Mouse (Mus musculus) cerebellum, postnatal 14 days (tissue): ENCODE results near the gene Psma5.
A peak's percentile ranks its signal among the peaks of the same experiment; 100 is the strongest.
"Not testable (repeated sequence)": the region's sequence is repeated elsewhere in the genome, so short reads cannot be mapped to it uniquely, and the experiment has no call there.

Experiments used
- DNase-seq, 2 experiments: peaks; one replicate each; pipeline ENCODE4 v3.0.0; 2021; ENCODE audit warnings: mixed read lengths in 2 of 2

Psma5 gene

DNA sequence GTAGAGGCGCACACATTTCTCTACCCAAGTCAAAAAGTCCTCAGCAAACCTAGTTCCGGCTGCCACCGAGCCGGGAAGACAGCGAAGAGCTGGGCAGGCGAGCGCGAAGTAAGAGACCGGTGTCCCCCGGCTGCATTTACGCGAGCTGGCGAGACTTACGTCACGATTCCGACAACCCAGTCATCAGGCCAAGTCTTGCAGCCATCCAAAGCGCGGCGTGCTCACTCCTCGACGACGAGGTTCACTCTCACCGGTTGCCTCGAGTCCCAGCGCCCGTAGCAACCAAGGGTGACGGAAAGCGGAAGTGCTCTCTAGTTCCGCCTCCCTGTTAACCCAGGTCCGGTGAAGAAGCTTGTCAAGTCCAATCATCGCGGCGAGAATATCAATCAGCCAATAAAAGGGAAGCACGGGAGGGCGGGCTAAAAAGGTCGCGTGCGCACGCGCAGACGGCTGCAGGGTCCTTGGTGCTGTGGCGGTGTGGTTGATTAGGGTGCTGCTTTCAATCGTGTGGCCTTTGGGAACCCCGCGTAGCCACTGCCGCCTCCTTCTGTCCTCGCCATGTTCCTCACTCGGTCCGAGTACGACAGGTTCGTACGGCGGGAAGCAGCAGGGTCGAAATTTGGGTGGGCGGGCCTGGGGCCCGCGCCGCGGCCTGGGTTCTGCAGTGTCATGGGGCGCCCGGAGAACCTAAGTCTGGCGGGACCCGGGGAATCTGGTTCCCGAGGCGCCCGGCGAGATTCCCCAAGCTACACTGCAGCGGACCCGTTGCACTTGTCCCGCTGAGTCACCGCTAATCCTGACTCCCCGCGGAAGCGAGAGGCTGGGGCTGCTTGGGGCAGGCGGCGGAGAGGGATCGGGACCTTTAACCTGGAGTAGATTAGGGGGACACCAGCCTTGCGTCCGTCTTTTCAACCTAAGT, at the start of gene Psma5:
Gene Psma5 (plus strand): TSS at position 208 of the 919 bp plus-strand sequence.
- peak; percentile 97 for DNase-seq

DNA sequence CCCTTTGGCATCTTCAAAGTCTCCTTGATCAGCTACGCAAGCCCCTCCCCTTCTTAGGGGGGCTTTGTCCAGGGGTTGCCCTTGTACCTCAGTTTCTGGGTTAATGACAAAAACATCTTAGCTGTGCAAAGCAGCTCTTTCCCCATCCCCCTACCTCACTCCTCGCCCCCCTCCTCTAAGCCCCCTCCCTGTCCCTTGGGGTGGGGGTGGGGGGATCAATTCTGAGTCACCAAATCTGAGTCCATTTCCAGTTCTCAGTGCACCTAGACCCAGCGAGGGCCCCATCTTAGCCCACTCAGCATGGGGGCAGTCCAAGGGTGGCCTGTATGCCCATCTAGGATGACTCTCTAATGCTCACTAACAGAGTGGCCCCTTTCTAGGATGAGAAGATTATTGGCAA, 47.7 kb upstream of the Psma5 start:
- peak in 1 of 2 experiments; percentile 30 for DNase-seq

DNA sequence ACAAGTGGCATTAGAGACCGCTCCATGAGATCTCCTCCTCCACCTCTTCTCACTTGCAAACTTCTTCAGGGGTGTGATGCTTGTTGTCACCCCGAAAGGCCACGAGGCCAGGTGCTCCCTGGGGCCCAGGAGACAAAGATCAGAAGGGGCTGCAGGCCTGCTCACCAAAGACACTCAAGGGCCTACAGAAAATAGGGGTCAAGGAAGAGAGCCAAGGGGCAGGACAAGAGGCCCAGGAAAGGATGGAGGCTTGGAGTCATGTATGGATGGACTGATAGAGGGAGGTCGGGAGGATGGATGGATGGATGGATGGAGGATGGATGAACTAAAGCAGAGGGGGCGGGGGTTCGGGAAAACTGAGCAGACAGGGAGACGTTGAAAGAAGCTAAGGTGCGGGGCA, 47.2 kb upstream of the Psma5 start:
- DNase-seq = peak; percentile 49 to 60

DNA sequence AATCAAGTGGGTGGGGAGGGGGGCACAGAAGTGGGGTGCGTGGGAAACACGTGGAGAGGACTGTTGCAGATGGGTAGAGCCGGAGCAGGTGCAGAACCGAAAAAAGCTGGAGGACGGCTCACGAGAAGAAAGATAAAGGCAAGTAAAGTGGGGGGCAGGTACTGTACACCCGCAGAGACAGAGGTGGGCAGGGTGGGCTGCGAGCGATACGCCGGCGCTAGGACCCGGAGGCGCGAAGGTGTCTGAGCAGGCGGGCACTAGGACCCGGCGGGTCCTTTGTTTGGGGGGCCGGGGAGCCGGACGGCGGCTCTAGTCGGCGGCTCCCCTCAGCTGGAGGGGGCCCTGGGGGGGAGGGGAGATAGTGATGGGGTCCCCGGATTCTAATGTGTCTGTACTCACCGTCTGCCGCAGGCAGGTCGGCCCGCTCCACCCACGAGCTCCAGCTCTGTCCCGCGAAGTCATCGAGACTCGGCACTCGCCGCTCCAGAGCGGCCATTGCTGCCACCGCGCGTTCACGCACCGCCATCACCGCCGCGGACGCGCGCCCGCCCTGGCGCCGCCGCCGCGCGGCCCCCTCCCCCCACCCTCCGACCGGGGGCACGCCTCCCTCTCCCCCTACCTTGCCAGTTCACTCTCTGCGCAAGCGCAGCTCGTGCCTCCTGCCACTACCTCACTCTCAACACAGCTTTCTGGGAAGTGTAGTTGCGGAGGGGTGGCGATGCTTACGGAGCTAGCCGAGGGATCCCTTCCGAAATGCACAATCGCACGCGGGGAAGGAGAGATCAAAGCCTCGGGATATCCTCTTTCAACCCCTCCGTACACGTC, 46.6 kb upstream of the Psma5 start:
- peak; percentile 95 to 96 for DNase-seq

DNA sequence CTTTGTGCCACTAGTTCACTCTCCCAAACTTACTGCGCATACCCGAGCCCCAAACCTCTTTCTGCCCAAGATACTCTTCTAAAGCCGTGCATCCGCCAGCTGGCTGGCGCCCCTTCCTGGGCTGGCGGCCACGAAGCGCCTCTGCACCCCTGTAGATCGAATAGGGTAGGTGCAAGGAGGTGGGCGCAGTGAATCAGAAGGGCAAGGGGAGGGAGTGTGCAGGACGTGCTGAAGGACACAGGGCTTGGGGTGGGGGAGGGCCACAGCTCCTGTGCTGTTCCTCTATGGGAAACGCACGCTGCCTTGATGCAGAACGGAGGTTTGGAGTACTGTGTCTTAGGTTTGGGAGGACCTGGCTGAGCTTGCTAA, 46.0 kb upstream of the Psma5 start, which contains the start of gene Atxn7l2:
Gene Atxn7l2 (minus strand): TSS at position 164 of the 369 bp plus-strand sequence.
- peak; percentile 87 to 91 for DNase-seq

DNA sequence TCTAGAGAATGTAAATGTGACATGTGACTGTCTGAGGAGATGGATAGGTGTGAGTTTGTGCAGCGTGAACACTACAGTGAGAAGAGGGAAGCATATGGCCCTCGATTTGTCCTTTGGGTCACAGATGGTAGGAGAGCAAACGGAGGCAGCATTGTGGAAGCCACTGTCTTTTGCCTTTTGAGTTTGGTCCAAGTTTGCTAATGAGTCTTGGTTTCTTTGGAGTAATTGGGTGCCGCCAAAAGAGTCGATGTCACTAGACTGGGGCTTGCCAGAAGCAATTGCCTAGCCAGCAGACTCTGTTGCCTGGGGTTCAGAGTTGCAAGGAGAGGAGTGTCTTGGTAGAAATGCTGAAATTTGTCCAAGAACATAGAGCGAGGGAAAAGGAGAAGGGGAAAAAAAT, 44.9 kb upstream of the Psma5 start:
- peak; percentile 52 to 64 for DNase-seq

DNA sequence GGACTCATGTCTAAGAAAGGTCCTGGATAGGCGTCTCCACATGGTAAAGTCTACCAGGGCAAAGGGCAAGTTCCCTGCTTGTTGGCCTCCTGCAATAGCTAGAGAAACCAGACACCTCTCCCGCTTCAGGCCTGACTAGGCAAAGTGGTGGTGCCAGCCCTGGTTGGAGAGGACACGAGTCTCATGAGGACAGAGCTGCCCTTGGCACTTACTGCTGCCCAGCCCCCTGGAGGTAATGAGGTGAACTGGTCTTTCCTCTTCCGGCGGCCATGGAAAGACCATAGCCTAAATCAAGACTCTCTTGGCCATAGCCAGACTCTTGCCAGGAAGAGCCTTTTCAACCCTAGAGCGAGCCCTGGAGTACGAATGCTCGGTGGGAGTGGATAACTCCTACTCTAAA, 44.3 kb upstream of the Psma5 start:
- peak; percentile 43 to 58 for DNase-seq

DNA sequence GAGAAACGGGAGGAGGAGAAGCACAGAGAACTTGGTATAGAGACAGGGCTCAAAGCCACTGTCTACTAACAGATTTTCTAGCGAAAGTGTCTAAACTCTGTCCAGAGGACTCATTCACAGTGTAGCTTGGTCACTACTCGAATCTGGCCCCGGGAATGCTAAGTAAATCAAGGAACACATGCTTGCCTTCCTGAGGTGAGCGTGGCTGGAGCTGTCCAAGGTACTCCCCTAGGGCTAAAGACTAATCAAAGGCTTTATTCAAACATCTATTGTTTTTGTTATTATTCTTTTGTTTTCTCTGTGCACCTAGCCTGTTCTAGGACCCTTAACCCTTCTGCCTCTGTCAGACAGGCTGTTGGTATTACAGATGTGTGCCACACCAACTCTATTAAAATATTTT, 42.0 kb upstream of the Psma5 start:
- no peak for DNase-seq

DNA sequence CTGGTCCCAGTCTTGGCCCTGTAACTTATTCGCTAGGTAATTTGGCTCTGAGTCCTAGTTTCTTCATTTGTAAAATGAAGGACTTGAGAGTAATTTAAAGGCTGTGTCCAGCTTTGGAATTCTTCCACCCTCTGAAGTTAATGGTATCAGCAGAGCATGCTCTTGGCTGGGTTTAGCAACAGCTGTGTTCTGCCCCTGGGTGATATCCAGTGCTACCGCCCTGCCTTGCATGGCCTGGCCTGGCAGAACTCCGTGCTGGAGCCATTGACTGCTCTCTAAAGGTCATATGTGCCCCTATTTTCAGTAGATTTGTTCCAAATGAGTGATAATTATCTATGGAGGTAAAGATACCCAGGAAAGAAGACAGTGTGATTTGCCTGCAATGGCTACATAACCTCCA, 36.1 kb upstream of the Psma5 start:
- no peak for DNase-seq

DNA sequence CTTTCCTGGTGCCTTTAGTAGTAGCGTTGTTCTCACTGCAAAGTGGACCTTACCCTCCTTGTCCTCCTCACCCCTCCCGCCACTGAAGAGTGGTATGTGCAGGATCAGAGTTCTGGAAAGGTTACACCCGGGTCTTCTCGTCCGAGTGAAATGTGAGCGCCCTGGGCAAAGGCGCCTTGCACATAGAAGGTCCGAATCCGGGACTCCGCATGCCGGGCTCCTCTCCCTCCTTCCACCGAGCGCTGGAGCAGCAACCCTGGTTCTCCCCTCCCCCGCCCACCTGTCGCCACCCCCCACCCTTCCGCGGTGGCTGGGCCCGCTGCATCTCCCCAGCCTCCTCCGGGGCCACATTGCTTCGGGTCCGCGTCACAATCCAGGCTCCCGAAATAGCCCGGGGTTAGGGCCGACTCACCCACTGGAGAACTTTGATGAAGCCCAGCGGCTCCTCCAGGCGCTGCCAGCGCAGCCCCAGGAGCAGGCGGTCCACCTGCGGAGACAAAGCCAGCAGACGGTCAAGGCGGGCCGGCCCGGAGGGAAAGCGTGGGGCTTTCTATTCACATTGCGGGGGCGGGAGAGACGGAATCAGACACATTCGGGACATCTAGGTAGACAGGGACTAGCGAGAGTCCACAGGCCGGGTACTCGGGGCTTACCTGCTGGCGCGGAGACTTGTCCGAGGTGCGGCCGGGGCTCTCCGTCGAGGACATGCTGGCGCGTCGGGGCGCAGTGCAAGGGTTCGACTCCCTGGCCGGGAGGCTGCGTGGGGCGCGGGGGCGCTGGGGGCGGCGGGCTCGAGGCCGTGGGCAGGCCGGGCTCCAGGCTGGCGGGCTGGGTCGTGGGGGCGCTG, 30.8 kb upstream of the Psma5 start:
- peak; percentile 20 for DNase-seq

DNA sequence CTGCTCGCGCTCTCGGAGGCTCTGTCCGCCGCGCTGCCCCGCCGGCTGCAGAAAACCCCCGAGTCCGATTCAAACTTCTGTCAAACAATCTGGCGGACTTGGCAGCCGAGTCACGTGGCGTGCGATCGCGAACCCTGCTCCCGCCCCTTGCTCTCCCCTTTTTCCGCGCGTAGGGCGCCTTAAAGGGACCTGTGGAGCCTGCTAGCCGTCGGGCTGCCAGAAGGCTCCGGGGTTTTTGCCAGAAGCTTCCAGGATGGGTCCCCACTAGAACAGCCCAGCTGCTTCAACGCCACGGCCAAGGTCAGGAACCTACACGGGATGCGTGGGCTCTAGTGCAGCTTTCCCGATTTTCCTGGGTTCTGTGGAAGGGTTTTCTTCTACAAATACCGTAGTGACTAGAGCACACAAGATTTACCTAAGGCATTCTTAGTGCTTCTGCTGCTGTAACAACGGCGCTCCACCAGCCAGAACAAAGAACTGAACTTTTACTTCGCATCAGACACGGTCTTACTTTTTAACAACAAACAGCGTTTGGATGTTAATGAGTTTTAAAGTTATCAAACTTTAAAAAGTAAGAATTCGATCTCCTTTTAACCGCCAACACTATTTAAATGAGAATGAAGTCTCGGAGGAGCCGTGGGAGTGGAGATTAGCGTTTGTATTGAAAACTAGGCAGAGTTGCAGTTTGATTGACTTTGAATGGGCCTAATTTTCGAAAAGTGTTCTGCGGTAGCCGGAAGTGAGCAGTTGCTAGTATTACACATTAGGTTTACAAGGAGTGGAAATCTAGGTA, 30.0 kb upstream of the Psma5 start, which contains the start of gene Sypl2:
Gene Sypl2 (minus strand): TSS at position 91 of the 793 bp plus-strand sequence.
- DNase-seq = peak; percentile 25 to 51

DNA sequence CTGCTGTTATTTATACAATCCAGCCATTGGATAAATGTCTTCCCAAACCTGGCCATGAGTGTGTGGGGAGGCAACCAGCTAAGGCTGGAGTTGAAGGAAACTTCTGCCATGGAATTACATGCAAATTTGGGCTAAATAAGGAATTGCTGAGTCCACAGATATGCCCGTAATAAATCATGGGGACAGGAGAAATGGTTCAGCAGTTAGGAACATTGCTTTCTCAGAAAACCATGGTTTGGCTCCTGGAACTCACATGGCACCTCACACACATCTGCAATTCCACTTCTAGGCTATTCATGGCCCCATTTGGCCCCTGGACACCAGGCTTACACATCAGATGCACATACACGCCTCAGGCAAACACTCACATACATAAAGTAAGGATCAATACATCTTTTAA, 29.2 kb upstream of the Psma5 start:
- no peak for DNase-seq

DNA sequence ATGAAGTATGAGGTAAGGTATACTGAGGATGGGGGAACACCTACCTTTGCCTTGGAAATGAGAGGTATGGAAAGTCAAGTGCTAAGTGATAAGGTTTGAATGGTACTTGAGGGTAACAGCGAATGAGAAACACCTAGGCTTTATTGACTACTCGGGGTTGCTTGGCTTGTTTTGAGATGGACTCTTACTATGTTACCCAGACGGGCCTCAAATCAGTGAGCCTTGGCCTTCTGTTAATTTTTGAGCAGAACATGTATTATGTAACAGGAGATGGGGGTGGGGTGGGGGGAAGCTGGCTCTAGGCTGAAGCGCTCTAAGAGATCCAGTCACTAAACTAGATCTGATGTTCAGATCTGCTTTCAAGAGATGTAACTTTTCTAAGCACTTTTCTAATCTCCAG, 25.1 kb upstream of the Psma5 start:
- no peak for DNase-seq

DNA sequence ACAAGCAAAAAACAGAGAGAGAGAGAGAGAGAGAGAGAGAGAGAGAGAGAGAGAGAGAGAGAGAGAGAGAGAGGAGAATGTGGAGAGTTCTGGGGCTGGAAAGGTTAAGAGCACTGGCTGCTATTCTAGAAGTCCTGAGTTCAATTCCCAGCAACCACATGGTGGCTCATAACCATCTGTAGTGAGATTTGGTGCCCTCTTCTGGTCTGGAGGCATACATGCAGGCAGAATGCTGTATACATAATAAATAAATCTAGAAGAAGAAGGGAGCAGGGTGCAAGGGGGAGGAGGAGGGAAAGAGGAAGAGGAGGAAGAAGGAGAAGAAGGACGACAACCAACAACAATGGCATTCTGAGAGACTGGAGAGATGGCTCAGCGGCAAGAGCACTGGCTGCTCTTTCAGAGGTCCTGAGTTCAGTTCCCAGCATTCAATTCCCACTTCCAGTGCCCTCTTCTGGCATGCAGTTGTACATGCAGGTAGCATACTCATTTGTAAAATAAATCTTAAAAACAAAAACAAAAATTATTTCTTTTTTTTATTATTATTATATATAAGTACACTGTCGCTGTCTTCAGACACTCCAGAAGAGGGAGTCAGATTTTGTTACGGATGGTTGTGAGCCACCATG, 19.1 kb upstream of the Psma5 start:
- DNase-seq = not testable (repeated sequence)

DNA sequence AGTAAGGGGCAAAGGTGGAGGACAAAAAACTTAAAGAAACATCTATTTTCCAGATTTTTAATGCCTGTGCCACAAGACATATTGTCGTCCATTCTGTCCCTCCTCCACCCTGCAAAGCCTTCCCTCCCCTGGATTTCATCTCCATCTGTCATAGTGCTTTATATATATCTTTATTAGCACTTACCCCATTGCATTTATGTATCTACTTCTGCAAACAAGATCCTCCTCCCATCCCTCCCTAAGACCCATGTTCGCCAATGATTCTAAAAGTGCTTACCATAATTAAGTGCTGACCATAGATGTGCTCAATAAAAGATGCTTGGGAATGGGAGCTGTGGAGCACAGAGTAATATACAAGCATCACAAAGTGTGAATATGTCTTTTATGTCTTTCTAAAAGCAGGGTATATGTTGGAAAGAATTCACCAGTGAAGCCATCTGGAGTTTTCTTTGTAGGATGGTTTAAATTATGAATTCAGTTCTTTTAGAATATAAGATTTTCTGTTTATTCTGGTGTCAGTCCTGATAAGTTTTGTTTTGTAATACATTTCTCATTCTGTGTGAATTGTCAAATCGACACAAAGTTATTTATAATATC, 15.4 kb upstream of the Psma5 start:
- DNase-seq = no peak

DNA sequence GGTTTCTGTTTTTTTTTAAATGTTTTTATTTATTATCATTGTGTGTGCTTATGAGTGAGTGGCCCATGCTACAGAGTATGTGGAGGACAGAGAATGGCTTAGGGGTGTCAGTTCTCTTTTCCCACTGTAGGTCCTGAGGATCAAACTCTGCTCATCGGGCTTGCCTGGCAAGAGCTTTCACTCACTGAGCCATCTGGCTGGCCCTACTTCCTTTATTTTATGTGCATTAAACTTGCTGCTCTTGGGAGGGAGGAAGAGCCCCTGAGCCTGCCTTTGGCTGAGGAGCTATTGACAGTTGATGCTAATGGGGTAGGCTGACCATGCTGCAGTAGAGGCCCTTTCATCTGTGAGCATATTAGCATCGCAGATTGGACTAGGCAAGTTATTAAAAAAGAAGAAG, 9.9 kb upstream of the Psma5 start:
- DNase-seq = no peak

DNA sequence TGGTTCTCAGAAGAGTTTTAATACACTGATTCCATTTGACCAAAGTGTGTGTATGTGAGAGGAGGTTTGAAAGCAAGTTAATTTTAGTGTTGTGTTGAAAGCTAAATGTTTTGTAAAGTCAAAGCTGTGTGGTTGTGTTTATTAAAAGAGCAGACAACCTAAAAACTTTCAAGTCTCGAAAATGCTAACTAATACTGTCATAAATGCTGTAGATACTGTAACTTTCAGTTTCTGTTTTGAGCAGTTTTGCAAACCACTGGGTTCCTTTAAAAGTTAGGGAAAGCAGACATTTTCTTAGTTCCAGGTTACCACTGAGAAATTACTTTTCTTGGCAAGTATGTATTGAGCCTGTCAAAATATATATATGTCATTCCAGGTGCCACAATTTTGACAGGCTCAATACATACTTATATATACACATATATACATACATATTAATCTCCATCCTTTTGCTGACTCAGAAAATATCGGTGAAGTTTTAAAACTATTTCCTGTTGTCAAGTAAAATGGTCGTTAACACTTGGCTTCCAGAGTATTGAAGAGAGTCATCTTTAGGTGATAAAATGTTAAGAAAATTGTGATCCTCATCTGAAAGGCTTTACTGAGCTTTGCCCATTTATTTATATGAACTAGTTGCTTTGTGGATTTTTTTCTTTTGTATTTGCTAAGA, 1.2 kb downstream of the Psma5 start:
- no peak for DNase-seq

DNA sequence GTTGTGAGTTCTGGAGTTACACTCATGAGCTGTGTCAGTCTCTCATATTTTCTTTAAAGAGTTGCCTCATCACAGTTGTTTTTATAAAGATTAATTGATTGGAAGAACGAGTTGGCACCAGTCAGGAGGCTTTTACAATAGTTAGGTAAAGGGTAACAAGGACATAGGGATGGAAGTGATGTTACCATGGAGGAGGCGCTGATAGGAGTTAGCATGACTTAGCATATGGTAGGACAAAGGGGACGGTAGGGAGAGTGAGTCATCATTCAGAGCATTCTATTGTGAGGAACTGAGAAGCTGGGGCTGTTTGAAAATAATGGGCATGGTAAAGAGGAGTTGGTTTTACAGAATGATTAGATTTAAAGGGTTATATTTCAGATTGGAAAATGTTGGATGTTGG, 2.6 kb downstream of the Psma5 start:
- no peak for DNase-seq

DNA sequence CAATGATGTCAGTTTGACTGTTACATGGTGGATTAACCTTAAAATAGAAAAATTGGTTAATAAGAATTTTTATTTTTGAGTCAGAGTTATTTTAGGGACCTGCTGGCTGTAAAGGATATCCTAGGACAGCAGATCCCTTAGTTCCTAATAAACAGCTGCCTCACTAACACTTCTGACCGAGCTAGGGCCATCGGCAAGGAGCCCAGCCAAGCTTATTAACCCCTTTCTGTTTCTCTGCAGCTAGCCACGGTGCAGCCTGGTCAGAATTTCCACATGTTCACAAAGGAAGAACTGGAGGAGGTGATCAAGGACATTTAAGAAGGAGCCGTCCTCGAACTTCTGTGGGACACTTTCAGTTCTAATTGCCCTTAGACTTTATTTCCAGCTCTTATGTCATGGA, 22.8 kb downstream of the Psma5 start:
- not testable (repeated sequence) for DNase-seq
